Mouse (Mus musculus) myocyte (in vitro differentiated cells): ENCODE results near the gene Tnfrsf12a.

Source experiments
- MAX ChIP-seq: IDR thresholded peaks from one replicate; pipeline ENCODE4 v1.6.1; 2011; ENCODE audit warnings: low read depth, mild to moderate bottlenecking, control low read depth
- POLR2A ChIP-seq: IDR thresholded peaks from one replicate; pipeline ENCODE4 v1.6.1; 2011; ENCODE audit warnings: low read depth, mild to moderate bottlenecking, control low read depth, moderate library complexity; ENCODE audit not compliant: insufficient read length

- TF ChIP-seq MAX (no peak), POLR2A (peak; percentile 15)
Observed at GRCm38 (mm10) chr17:23674271-23674952, 2.9 kb downstream of the Tnfrsf12a start.
